Mouse (Mus musculus) liver, embryonic 14.5 days (tissue): ENCODE measurements around the gene Tprgl. TPM values are rescaled to one million over a fixed set of nuclear protein-coding genes. Genes with fewer than 3 reads are reported as not detected.
A peak's percentile ranks its signal among the peaks of the same experiment; 100 is the strongest.

Experiments used
- ATAC-seq: fragments of 200-750 bp; cut with Nextera tagmentation; 2 replicates; pipeline ENCODE4 v1.8.0; 2017; ENCODE audit warnings: moderate number of reproducible peaks, mild to moderate bottlenecking, moderate library complexity; ENCODE audit not compliant: insufficient read depth
- DNase-seq, 3 experiments: peaks; one replicate each; pipeline ENCODE4 v3.0.0-alpha.2; 2012 to 2013; ENCODE audit warnings: low read depth in 3 of 3, low spot score in 3 of 3
- H3K27ac ChIP-seq: fragments of 300-500 bp; sonication (generic); 2 replicates; pipeline ENCODE4 v1.5.1; 2014; ENCODE audit warnings: moderate library complexity, mild to moderate bottlenecking, control low read depth, inconsistent platforms
- H3K27me3 ChIP-seq: fragments of 300-500 bp; sonication (generic); 2 replicates; pipeline ENCODE4 v1.6.1; 2014; ENCODE audit warnings: mild to moderate bottlenecking, low read length, moderate library complexity; ENCODE audit not compliant: control insufficient read depth, insufficient read depth
- H3K36me3 ChIP-seq: fragments of 300-500 bp; sonication (generic); replicated peaks from 2 replicates; pipeline ENCODE4 v1.6.1; 2014; ENCODE audit warnings: low read depth; ENCODE audit not compliant: control insufficient read depth, insufficient read depth
- H3K4me1 ChIP-seq, 2 experiments: fragments of 200-500 bp in 1 of 2; fragments of 300-500 bp in 1 of 2; sonication (generic) in 1 of 2; replicated peaks; 2 replicates each; pipeline ENCODE4 v1.6.1; 2012 to 2014; ENCODE audit warnings: antibody characterized with exemption in 1 of 2, inconsistent platforms in 1 of 2, low read length in 1 of 2; ENCODE audit not compliant: control insufficient read depth in 2 of 2, insufficient read depth in 2 of 2
- H3K4me2 ChIP-seq: fragments of 300-500 bp; sonication (generic); 2 replicates; pipeline ENCODE4 v1.6.1; 2014; ENCODE audit warnings: low read depth, mild to moderate bottlenecking, control low read depth, moderate library complexity
- H3K4me3 ChIP-seq, 2 experiments: fragments of 200-500 bp in 1 of 2; fragments of 300-500 bp in 1 of 2; sonication (generic) in 1 of 2; 2 replicates each; pipeline ENCODE4 v1.5.1; 2012 to 2014; ENCODE audit warnings: low read depth in 2 of 2, low read length in 2 of 2, mild to moderate bottlenecking in 2 of 2, control low read depth in 1 of 2, inconsistent platforms in 1 of 2, moderate library complexity in 1 of 2; ENCODE audit not compliant: insufficient read depth in 1 of 2
- H3K9ac ChIP-seq: fragments of 300-500 bp; sonication (generic); replicated peaks from 2 replicates; pipeline ENCODE4 v1.6.1; 2014; ENCODE audit warnings: mild to moderate bottlenecking, control low read depth, moderate library complexity
- H3K9me3 ChIP-seq: fragments of 300-500 bp; sonication (generic); 2 replicates; pipeline ENCODE4 v1.6.1; 2016; ENCODE audit warnings: low read length, mixed read lengths; ENCODE audit not compliant: control insufficient read depth
- CTCF ChIP-seq: IDR thresholded peaks from 2 replicates; pipeline ENCODE4 v1.5.1; 2016; ENCODE audit warnings: antibody characterized with exemption, low read depth, control low read depth
- EP300 ChIP-seq: IDR thresholded peaks from 2 replicates; pipeline ENCODE4 v1.6.1; 2016; ENCODE audit warnings: antibody characterized with exemption, low read depth
- WGBS: fragments of 180-500 bp; shearing (Covaris S2); extraction: QIAGEN DNeasy Blood & Tissue Kit; methylation state at CpG from one replicate; pipeline ENCODE4 v1.1.7; 2014; ENCODE audit not compliant: insufficient replicate concordance; 5-methylcytosine and 5-hydroxymethylcytosine counted together
- polyA plus RNA-seq, 2 experiments: library from polyadenylated mRNA; depleted of rRNA in 1 of 2; stranded (reverse) in 1 of 2; unstranded in 1 of 2; fragments of >200 nt; fragmentation: Nextera tagmentation in 1 of 2; extraction: Ambion mirVana in 1 of 2; gene quantifications; 2 replicates each; pipeline versions ENCODE4 v1.2.1 to v1.2.3; 2012 to 2014

Gene Tprgl
- polyA plus RNA-seq, 2 experiments, result 72.6 to 153 TPM

GRCm38 (mm10) chr4:154163296-154163695 lies 2.8 kb upstream of the Tprgl start:
- Histone ChIP-seq H3K36me3 (peaks cover 7% of the 10 kb centered on the region), H3K27ac (no peak overlapping the region), H3K4me1 (peaks cover 18 to 25% of the 10 kb centered on the region in 2 experiments), H3K4me2 (no peak overlapping the region), H3K9me3 (no peaks in the 10 kb centered on the region), H3K4me3 (no peak overlapping the region), H3K27me3 (no peaks in the 10 kb centered on the region), H3K9ac (no peak overlapping the region)
- 16% methylated on average over 7 of the region's 7 CpGs for WGBS
- ATAC-seq (no peak), DNase-seq (peak; percentile 43 to 62 (median 51))
- no peak for TF ChIP-seq EP300
- TF ChIP-seq CTCF, result peak; percentile 95

- H3K4me3 ChIP-seq, result peak overlapping the region; percentile 78 to 92
- H3K4me1 ChIP-seq, result peaks cover 18 to 25% of the 10 kb centered on the region in 2 experiments
- H3K27me3 ChIP-seq, result no peaks in the 10 kb centered on the region
- H3K27ac ChIP-seq, result peak overlapping the region; percentile 93
- no peak for TF ChIP-seq EP300
- TF ChIP-seq CTCF, result no peak
- peak; percentile 40 for ATAC-seq
- peak overlapping the region; percentile 94 for H3K4me2 ChIP-seq
- peak; percentile 18 to 42 (median 26) for DNase-seq
- WGBS, result 2% methylated on average over 46 of the region's 47 CpGs
- peak overlapping the region; percentile 90 for H3K9ac ChIP-seq
- H3K9me3 ChIP-seq, result no peaks in the 10 kb centered on the region
- peaks cover 34% of the 10 kb centered on the region for H3K36me3 ChIP-seq
Measured at GRCm38 (mm10) chr4:154159961-154160537, 417 bp downstream of the Tprgl start.

- 10% methylated on average over 6 of the region's 6 CpGs for WGBS
- H3K4me1 ChIP-seq, result peaks cover 18 to 25% of the 10 kb centered on the region in 2 experiments
- TF ChIP-seq EP300 (no peak), CTCF (peak; percentile 100)
- peak overlapping the region; percentile 78 to 92 for H3K4me3 ChIP-seq
- peak overlapping the region; percentile 90 for H3K9ac ChIP-seq
- peak overlapping the region; percentile 94 for H3K4me2 ChIP-seq
- peak overlapping the region; percentile 93 for H3K27ac ChIP-seq
- ATAC-seq (no peak), DNase-seq (peak; percentile 74 to 83 (median 77))
- H3K27me3 ChIP-seq, result no peaks in the 10 kb centered on the region
- H3K36me3 ChIP-seq, result peaks cover 34% of the 10 kb centered on the region
- no peaks in the 10 kb centered on the region for H3K9me3 ChIP-seq
Measured at GRCm38 (mm10) chr4:154159002-154159401, 1.5 kb downstream of the Tprgl start.

GRCm38 (mm10) chr4:154157970-154158662 lies 2.4 kb downstream of the Tprgl start:
- TF ChIP-seq CTCF, result 0 out of 2 replicates have a peak, but pooled peaks have one; percentile 5
- TF ChIP-seq EP300, result no peak
- DNase-seq (no peak), ATAC-seq (no peak)
- H3K36me3 ChIP-seq, result peaks cover 34% of the 10 kb centered on the region
- no peak overlapping the region for H3K27ac ChIP-seq
- WGBS, result 87% methylated on average over 14 of the region's 14 CpGs
- no peaks in the 10 kb centered on the region for H3K9me3 ChIP-seq
- no peaks in the 10 kb centered on the region for H3K27me3 ChIP-seq
- H3K4me2 ChIP-seq, result no peak overlapping the region
- no peak overlapping the region for H3K4me3 ChIP-seq
- H3K9ac ChIP-seq, result no peak overlapping the region
- H3K4me1 ChIP-seq, result peaks cover 18 to 23% of the 10 kb centered on the region in 2 experiments

GRCm38 (mm10) chr4:154156050-154156449 lies 4.4 kb downstream of the Tprgl start:
- Histone ChIP-seq H3K36me3 (peaks cover 38% of the 10 kb centered on the region), H3K9ac (no peak overlapping the region), H3K4me2 (no peak overlapping the region), H3K27ac (no peak overlapping the region), H3K9me3 (no peaks in the 10 kb centered on the region), H3K27me3 (no peaks in the 10 kb centered on the region), H3K4me1 (peaks cover 6 to 7% of the 10 kb centered on the region in 2 experiments), H3K4me3 (no peak overlapping the region)
- no peak for DNase-seq
- ATAC-seq, result no peak
- 80% methylated on average over 7 of the region's 7 CpGs for WGBS
- TF ChIP-seq CTCF, result no peak
- TF ChIP-seq EP300, result no peak
